8 mouse cellular contexts compared by ENCODE assay signal in genomic region chr7:35169341-35169740, GRCm38 (mm10). TPM values are rescaled to one million over a fixed set of nuclear protein-coding genes. Genes with fewer than 3 reads are reported as not detected.
DNase-seq lines count a peak whose midpoint lies in the region; ATAC-seq and TF ChIP-seq lines count a peak whose summit lies in the region.

No protein-coding gene starts in this region.

- in situ Hi-C loops in Patski (cut with MboI; ENCODE audit: low pct_unique_long_range_greater_than_20kb) = loop anchor here (5.0 kb wide), 1 partner anchor 37 kb away; no protein-coding TSS in a partner anchor

- no peak for TF ChIP-seq CTCF in Patski (IDR thresholded peaks at IDR 0.05)

- DNase-seq in Patski (ENCODE audit: low read depth, low spot score) = no peak
- peak; percentile 60 for DNase-seq in cerebellum, adult 11-12 months
- peak; percentile 84 for DNase-seq in hindlimb bud, embryonic 11.5 days (ENCODE audit: extremely low spot score, low read depth, low spot score)
- DNase-seq in left cerebral cortex, adult 8-10 months (ENCODE audit: low spot score in 2 of 2) = peak; percentile 60 to 89
- DNase-seq in right cerebral cortex, postnatal 36 days (ENCODE audit: low spot score in 2 of 2) = peak; percentile 72 to 78
- DNase-seq in urinary bladder, postnatal 4 days (ENCODE audit: low spot score in 2 of 2) = peak; percentile 77 to 93

- CTCF ChIA-PET in Patski (lab: Charles Lee) = interaction anchor here (0.7 to 4.8 kb wide), 19 partner anchors 13 to 495 kb away, joined by 3 to 69 read pairs (median 4); partner anchors contain the start of gene Cebpa

- no peaks in the 10 kb centered on the region for H3K27me3 ChIP-seq in Patski

- POLR2A ChIA-PET in Patski (lab: Charles Lee) = interaction anchor here (3.4 kb wide), 1 partner anchor 51 kb away, joined by 16 read pairs; the partner anchor contains the start of gene Cebpa

- peak; percentile 25 for ATAC-seq in Patski
- peak; percentile 81 for ATAC-seq in frontal cortex, adult (ENCODE audit: low TSS enrichment)
- ATAC-seq in megakaryocyte-erythroid progenitor cell, adult 5-6 weeks (replicated peaks; ENCODE audit: low FRiP score, low TSS enrichment, poor library complexity, severe bottlenecking) = peak; percentile 86

RNA-seq across cellular contexts. Expression of gene Slc7a10, which starts 16.8 kb away (rescaled TPM):
- not detected for polyA plus RNA-seq in Patski (2021)
- total RNA-seq in left cerebral cortex, adult 8-10 months (2022) = 10 to 100 TPM; 36.2 to 45.5 (median 37.5) TPM
- not detected in 2 replicates for total RNA-seq in megakaryocyte-erythroid progenitor cell, adult 5-6 weeks (2014; fragmentation: Nextera tagmentation)
- not detected in 2 replicates for total RNA-seq in megakaryocyte-erythroid progenitor cell, adult 5-6 weeks (2017)

RNA-seq across cellular contexts. Expression of gene Lrp3, which starts 46.0 kb away (rescaled TPM):
- 5.1 TPM for polyA plus RNA-seq in Patski (2021)
- 10 to 100 TPM; 74.3 to 86.0 (median 77.5) TPM for total RNA-seq in left cerebral cortex, adult 8-10 months (2022)
- not detected in 2 replicates for total RNA-seq in megakaryocyte-erythroid progenitor cell, adult 5-6 weeks (2014; fragmentation: Nextera tagmentation)
- not detected in 2 replicates for total RNA-seq in megakaryocyte-erythroid progenitor cell, adult 5-6 weeks (2017)

RNA-seq across cellular contexts. Expression of gene Cebpa, which starts 50.2 kb away (rescaled TPM):
- polyA plus RNA-seq in Patski (2021) = 12.8 TPM
- total RNA-seq in left cerebral cortex, adult 8-10 months (2022) = 10 to 100 TPM in 3 of 4 experiments, 1 to 10 TPM in 1; 8.8 to 31.2 (median 15.8) TPM
- total RNA-seq in megakaryocyte-erythroid progenitor cell, adult 5-6 weeks (2014; fragmentation: Nextera tagmentation) = 0.37 and 1.6 TPM in 2 replicates
- 1.9 TPM in 1 of 2 replicates, not detected in the other for total RNA-seq in megakaryocyte-erythroid progenitor cell, adult 5-6 weeks (2017)

Comparison
In these comparisons a context has a peak if more than half of its experiments do, and no peak if none do; other contexts are left out.
1. ATAC-seq: peak in every context shown above with its lines; median percentile 86 in megakaryocyte-erythroid progenitor cell, adult 5-6 weeks; 81 in frontal cortex, adult; 25 in Patski.
2. RNA of gene Slc7a10, which starts 16.8 kb away (total RNA-seq): 36.2 to 45.5 TPM in left cerebral cortex, adult 8-10 months; not detected in megakaryocyte-erythroid progenitor cell, adult 5-6 weeks; every median in the first group is over 10 times any median in the second.
3. RNA of gene Lrp3, which starts 46.0 kb away (total RNA-seq): 74.3 to 86.0 TPM in left cerebral cortex, adult 8-10 months; not detected in megakaryocyte-erythroid progenitor cell, adult 5-6 weeks; every median in the first group is over 10 times any median in the second.